ENCODE assay signal across 11 mouse cellular contexts in the genomic region with DNA sequence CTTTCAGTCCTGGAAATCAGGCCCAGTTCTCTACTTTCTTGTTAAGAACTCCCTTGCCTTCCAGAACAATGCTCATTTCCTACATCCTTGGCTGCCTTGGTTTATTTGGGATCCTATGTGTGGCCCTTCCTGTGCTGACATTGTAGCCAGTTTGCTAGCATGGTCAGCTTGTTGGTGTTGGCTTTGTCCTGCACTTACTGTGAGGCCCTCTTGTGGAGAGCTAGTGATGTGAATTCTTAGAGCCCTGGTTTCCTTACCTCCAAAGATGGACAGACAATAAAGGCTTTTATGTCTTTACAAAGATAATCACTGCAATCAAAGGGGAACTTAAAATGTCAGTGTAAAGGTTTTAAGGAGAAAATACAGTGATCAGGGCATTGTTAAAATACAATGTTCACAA. TPM values are rescaled to one million over a fixed set of nuclear protein-coding genes. Genes with fewer than 3 reads are reported as not detected.
DNase-seq lines count a peak whose midpoint lies in the region; ATAC-seq and TF ChIP-seq lines count a peak whose summit lies in the region.
"Had no signal": no experiment of that assay in that cellular context is flagged by ENCODE, and none has a peak within 500 bp of the region (broad histone marks: within the 10 kb centered on the region; RNA-seq: fewer than 3 reads in every experiment).

No protein-coding gene starts in this region.

- H3K4me3 ChIP-seq in heart, postnatal 0 days (ENCODE audit: low read depth, low read length), result no peak overlapping the region
- no peak overlapping the region for H3K4me3 ChIP-seq in heart, embryonic 12.5 days
- H3K4me3 ChIP-seq in liver, postnatal 0 days (ENCODE audit: low read depth, low read length), result no peak overlapping the region
- H3K4me3 ChIP-seq in liver, embryonic 11.5 days (ENCODE audit: low read depth, low read length), result no peak overlapping the region
- H3K4me3 ChIP-seq in ES-E14 (ENCODE audit: insufficient read depth in 1 of 2, low read depth in 1 of 2, low read length in 2 of 2, poor library complexity in 1 of 2, severe bottlenecking in 1 of 2), result no peak overlapping the region
- H3K4me3 ChIP-seq: limb, embryonic 12.5 days; neural tube, embryonic 13.5 days had no signal

- no peaks in the 10 kb centered on the region for H3K36me3 ChIP-seq in heart, postnatal 0 days (replicated peaks; ENCODE audit: control insufficient read depth, insufficient read depth, low read length)
- H3K36me3 ChIP-seq in heart, embryonic 12.5 days, result no peaks in the 10 kb centered on the region
- H3K36me3 ChIP-seq in liver, postnatal 0 days (replicated peaks; ENCODE audit: insufficient read depth, low read length), result no peaks in the 10 kb centered on the region
- H3K36me3 ChIP-seq in liver, embryonic 11.5 days (ENCODE audit: control insufficient read depth, insufficient read depth, low read length), result no peaks in the 10 kb centered on the region
- no peaks in the 10 kb centered on the region for H3K36me3 ChIP-seq in ES-E14 (ENCODE audit: control insufficient read depth, insufficient read depth, low read length, poor library complexity, severe bottlenecking)
- H3K36me3 ChIP-seq: limb, embryonic 12.5 days; neural tube, embryonic 13.5 days had no signal

- no peak for ATAC-seq in heart, postnatal 0 days (ENCODE audit: insufficient read depth, low read depth)
- ATAC-seq in heart, embryonic 12.5 days (ENCODE audit: insufficient number of reproducible peaks, low FRiP score), result no peak
- no peak for ATAC-seq in liver, postnatal 0 days
- ATAC-seq in liver, embryonic 11.5 days (replicated peaks; ENCODE audit: low FRiP score), result no peak
- ATAC-seq: midbrain, embryonic 16.5 days had no signal

- no peak for TF ChIP-seq EP300 in heart, postnatal 0 days (IDR thresholded peaks at IDR 0.05; ENCODE audit: low read depth)
- no peak for TF ChIP-seq EP300 in liver, postnatal 0 days (IDR thresholded peaks at IDR 0.05; ENCODE audit: low read depth)

- peak; percentile 9 for DNase-seq in heart, postnatal 0 days (ENCODE audit: low spot score)
- no peak for DNase-seq in liver, postnatal 0 days
- DNase-seq in liver, embryonic 11.5 days (ENCODE audit: low spot score), result no peak
- peak; percentile 2 for DNase-seq in ES-E14 (ENCODE audit: low read depth, low spot score)
- DNase-seq in brain, embryonic 14.5 days (ENCODE audit: low read depth), result peak; percentile 7
- DNase-seq in thymus, postnatal 14 days, result no peak
- DNase-seq: cerebellum, adult 11 months had no signal

- no peaks in the 10 kb centered on the region for H3K27me3 ChIP-seq in heart, postnatal 0 days (ENCODE audit: control insufficient read depth, insufficient read depth, low read length)
- no peaks in the 10 kb centered on the region for H3K27me3 ChIP-seq in heart, embryonic 12.5 days (replicated peaks)
- H3K27me3 ChIP-seq in liver, postnatal 0 days (ENCODE audit: insufficient read depth, low read length), result no peaks in the 10 kb centered on the region
- H3K27me3 ChIP-seq in liver, embryonic 11.5 days (replicated peaks; ENCODE audit: control insufficient read depth, insufficient read depth, low read length), result no peaks in the 10 kb centered on the region
- H3K27me3 ChIP-seq: limb, embryonic 12.5 days; neural tube, embryonic 13.5 days had no signal

- H3K9ac ChIP-seq in heart, postnatal 0 days (replicated peaks; ENCODE audit: low read depth, low read length), result no peak overlapping the region
- no peak overlapping the region for H3K9ac ChIP-seq in heart, embryonic 12.5 days
- H3K9ac ChIP-seq in liver, postnatal 0 days (replicated peaks), result no peak overlapping the region
- no peak overlapping the region for H3K9ac ChIP-seq in liver, embryonic 11.5 days (ENCODE audit: low read depth, low read length)
- H3K9ac ChIP-seq in ES-E14 (ENCODE audit: insufficient read depth, low read depth, low read length, poor library complexity, severe bottlenecking), result no peak overlapping the region
- H3K9ac ChIP-seq: limb, embryonic 12.5 days; neural tube, embryonic 13.5 days had no signal

- no peak overlapping the region for H3K4me2 ChIP-seq in heart, postnatal 0 days (ENCODE audit: low read depth, low read length)
- no peak overlapping the region for H3K4me2 ChIP-seq in heart, embryonic 12.5 days
- H3K4me2 ChIP-seq in liver, postnatal 0 days (ENCODE audit: low read depth, low read length), result no peak overlapping the region
- no peak overlapping the region for H3K4me2 ChIP-seq in liver, embryonic 11.5 days
- H3K4me2 ChIP-seq: limb, embryonic 12.5 days; neural tube, embryonic 13.5 days had no signal

- no peak for TF ChIP-seq POLR2A in brain, embryonic 14.5 days (IDR thresholded peaks at IDR 0.05; ENCODE audit: borderline replicate concordance, extremely low read depth, insufficient read depth, insufficient read length, poor library complexity, severe bottlenecking)

- TF ChIP-seq CTCF in heart, postnatal 0 days (IDR thresholded peaks at IDR 0.05; ENCODE audit: low read depth), result peak; percentile 51
- TF ChIP-seq CTCF in liver, postnatal 0 days (IDR thresholded peaks at IDR 0.05; ENCODE audit: low read depth), result peak; percentile 40
- TF ChIP-seq CTCF in brain, embryonic 14.5 days (IDR thresholded peaks at IDR 0.05; ENCODE audit: borderline replicate concordance, extremely low read depth, insufficient read depth, insufficient read length), result peak; percentile 11; the same call in 1 of the 2 replicates

- H3K9me3 ChIP-seq in heart, postnatal 0 days (replicated peaks; ENCODE audit: control insufficient read depth, low read length), result no peaks in the 10 kb centered on the region
- H3K9me3 ChIP-seq in heart, embryonic 12.5 days (replicated peaks), result no peaks in the 10 kb centered on the region
- no peaks in the 10 kb centered on the region for H3K9me3 ChIP-seq in liver, postnatal 0 days (ENCODE audit: low read length)
- H3K9me3 ChIP-seq in liver, embryonic 11.5 days (ENCODE audit: control insufficient read depth, low read length), result no peaks in the 10 kb centered on the region
- no peaks in the 10 kb centered on the region for H3K9me3 ChIP-seq in ES-E14 (ENCODE audit: control insufficient read depth, insufficient read depth, low read depth, low read length)
- H3K9me3 ChIP-seq: limb, embryonic 12.5 days; neural tube, embryonic 13.5 days had no signal

- H3K4me1 ChIP-seq in heart, postnatal 0 days (ENCODE audit: control insufficient read depth, insufficient read depth), result no peaks in the 10 kb centered on the region
- H3K4me1 ChIP-seq in heart, embryonic 12.5 days (replicated peaks), result no peaks in the 10 kb centered on the region
- H3K4me1 ChIP-seq in liver, postnatal 0 days (ENCODE audit: insufficient read depth), result no peaks in the 10 kb centered on the region
- H3K4me1 ChIP-seq in liver, embryonic 11.5 days (replicated peaks; ENCODE audit: control insufficient read depth, insufficient read depth, low read length), result no peaks in the 10 kb centered on the region
- H3K4me1 ChIP-seq in ES-E14 (ENCODE audit: control insufficient read depth in 2 of 2, insufficient read depth in 2 of 2, low read length in 2 of 2, poor library complexity in 1 of 2), result no peaks in the 10 kb centered on the region
- H3K4me1 ChIP-seq: limb, embryonic 12.5 days; neural tube, embryonic 13.5 days had no signal

- in situ Hi-C loops in ES-E14 (cut with MboI; ENCODE audit: low sequenced_read_pairs in 2 of 2, unreplicated experiment in 2 of 2), result no loop called here

- H3K27ac ChIP-seq in heart, postnatal 0 days (ENCODE audit: low read depth), result no peak overlapping the region
- no peak overlapping the region for H3K27ac ChIP-seq in heart, embryonic 12.5 days (ENCODE audit: poor library complexity, severe bottlenecking)
- H3K27ac ChIP-seq in liver, postnatal 0 days (ENCODE audit: low read depth), result no peak overlapping the region
- no peak overlapping the region for H3K27ac ChIP-seq in liver, embryonic 11.5 days (ENCODE audit: low read depth, low read length)
- H3K27ac ChIP-seq in ES-E14 (ENCODE audit: insufficient read depth, low read depth, low read length, poor library complexity, severe bottlenecking), result no peak overlapping the region
- H3K27ac ChIP-seq: limb, embryonic 12.5 days; neural tube, embryonic 13.5 days had no signal

TF ChIP-seq in ES-E14, 5 proteins besides CTCF, POLR2A, EP300 and RAD21:
- TF ChIP-seq CHD2 (IDR thresholded peaks at IDR 0.05; ENCODE audit: low read depth, low read length) (no peak), ZNF384 (IDR thresholded peaks at IDR 0.05; ENCODE audit: low read depth, low read length) (no peak), MAFK (IDR thresholded peaks at IDR 0.05; ENCODE audit: insufficient read depth, low read depth, low read length) (no peak), ZC3H11A (IDR thresholded peaks at IDR 0.05; ENCODE audit: borderline replicate concordance, low read depth, low read length) (no peak), HCFC1 (IDR thresholded peaks at IDR 0.05; ENCODE audit: borderline replicate concordance, insufficient read depth, low read length) (no peak)

RNA-seq across cellular contexts. Expression of gene Mospd1, which starts 32.9 kb away (rescaled TPM):
- total RNA-seq in heart, postnatal 0 days (2014; rRNA removed; ENCODE audit: low replicate concordance), result 48.8 and 55.7 TPM in 2 replicates
- polyA plus RNA-seq in heart, postnatal 0 days (2015; fragmentation: Nextera tagmentation; extraction: Ambion mirVana), result 72.5 and 84.6 TPM in 2 replicates
- 49.2 and 51.2 TPM in 2 replicates for polyA plus RNA-seq in heart, embryonic 12.5 days (2016; fragmentation: Nextera tagmentation; extraction: Ambion mirVana)
- 19.8 and 21.5 TPM in 2 replicates for polyA plus RNA-seq in liver, postnatal 0 days (2015; fragmentation: Nextera tagmentation; extraction: Ambion mirVana)
- polyA plus RNA-seq in liver, embryonic 11.5 days (2014; fragmentation: Nextera tagmentation; extraction: Ambion mirVana), result 37.6 and 41.5 TPM in 2 replicates
- total RNA-seq in ES-E14 (2012; rRNA removed), result 2.9 and 7.4 TPM in 2 replicates
- 17.7 and 20.9 TPM in 2 replicates for polyA plus RNA-seq in brain, embryonic 14.5 days (2012; rRNA removed)

Comparison
In these comparisons a context has a peak if more than half of its experiments do, and no peak if none do; other contexts are left out.
1. DNase-seq: peak in heart, postnatal 0 days (single experiment), ES-E14 (single experiment) and brain, embryonic 14.5 days (single experiment); none in liver, postnatal 0 days (single experiment), liver, embryonic 11.5 days (single experiment) and thymus, postnatal 14 days (single experiment).
2. Peak in every context shown above with its lines, with median percentiles within 50 percentile points of each other: CTCF ChIP-seq.